9 mouse cellular contexts compared by ENCODE assay signal in genomic region chr8:12755826-12756225, GRCm38 (mm10). TPM values are rescaled to one million over a fixed set of nuclear protein-coding genes. Genes with fewer than 3 reads are reported as not detected.
DNase-seq lines count a peak whose midpoint lies in the region; ATAC-seq and TF ChIP-seq lines count a peak whose summit lies in the region.
"Had no signal": no experiment of that assay in that cellular context is flagged by ENCODE, and none has a peak within 500 bp of the region (broad histone marks: within the 10 kb centered on the region; RNA-seq: fewer than 3 reads in every experiment).

No protein-coding gene starts in this region.

- no peak for ATAC-seq in heart, embryonic 13.5 days (ENCODE audit: extremely low read depth, insufficient number of reproducible peaks, low FRiP score, low TSS enrichment)
- ATAC-seq in stomach, embryonic 16.5 days (ENCODE audit: insufficient read depth, low FRiP score): no peak

- no peak overlapping the region for H3K4me2 ChIP-seq in heart, embryonic 13.5 days
- no peak overlapping the region for H3K4me2 ChIP-seq in stomach, embryonic 16.5 days (ENCODE audit: low read depth, low read length)

- H3K27me3 ChIP-seq in heart, embryonic 13.5 days (replicated peaks): no peaks in the 10 kb centered on the region
- H3K27me3 ChIP-seq in stomach, embryonic 16.5 days (ENCODE audit: control insufficient read depth, insufficient read depth, low read length): no peaks in the 10 kb centered on the region

- peak overlapping the region; percentile 82 for H3K27ac ChIP-seq in heart, embryonic 13.5 days (replicated peaks)
- peak overlapping the region; percentile 88 for H3K27ac ChIP-seq in layer of hippocampus, adult 2 months
- peak overlapping the region; percentile 77 for H3K27ac ChIP-seq in stomach, embryonic 16.5 days (ENCODE audit: low read length)

- 76% methylated on average over 5 of the region's 5 CpGs for WGBS in heart, embryonic 13.5 days
- 87% methylated on average over 5 of the region's 5 CpGs for WGBS in stomach, embryonic 16.5 days

- TF ChIP-seq CTCF in layer of hippocampus, adult 2 months (conservative IDR thresholded peaks at IDR 0.05): no peak

- H3K4me1 ChIP-seq in heart, embryonic 13.5 days: peaks cover 48% of the 10 kb centered on the region
- H3K4me1 ChIP-seq in stomach, embryonic 16.5 days (ENCODE audit: control insufficient read depth, insufficient read depth, low read length): peaks cover 17% of the 10 kb centered on the region

- no peak for DNase-seq in heart, postnatal 4 days
- no peak for DNase-seq in layer of hippocampus, adult 2 months (ENCODE audit: low spot score in 2 of 2)
- no peak for DNase-seq in layer of hippocampus, adult 11-12 months (ENCODE audit: low spot score)
- DNase-seq in thymus, postnatal 14 days: peak; percentile 7
- no peak for DNase-seq in thymus, postnatal 36 days
- no peak for DNase-seq in embryo, embryonic 11 days

- no peaks in the 10 kb centered on the region for H3K36me3 ChIP-seq in heart, embryonic 13.5 days
- no peaks in the 10 kb centered on the region for H3K36me3 ChIP-seq in stomach, embryonic 16.5 days (ENCODE audit: control insufficient read depth, insufficient read depth, low read length)
- H3K36me3 ChIP-seq: G1E had no signal

- no peaks in the 10 kb centered on the region for H3K9me3 ChIP-seq in heart, embryonic 13.5 days
- H3K9me3 ChIP-seq in stomach, embryonic 16.5 days (replicated peaks; ENCODE audit: control insufficient read depth, low read length): no peaks in the 10 kb centered on the region
- H3K9me3 ChIP-seq: G1E had no signal

- H3K9ac ChIP-seq in heart, embryonic 13.5 days: no peak overlapping the region; the same call in 1 of the 2 replicates
- H3K9ac ChIP-seq in stomach, embryonic 16.5 days (ENCODE audit: low read length): peak overlapping the region; percentile 96; the same call in 1 of the 2 replicates

- no peak overlapping the region for H3K4me3 ChIP-seq in heart, embryonic 13.5 days
- no peak overlapping the region for H3K4me3 ChIP-seq in layer of hippocampus, adult 2 months
- H3K4me3 ChIP-seq in stomach, embryonic 16.5 days (replicated peaks; ENCODE audit: low read length): no peak overlapping the region

RNA-seq across cellular contexts. Expression of gene Atp11a, which starts 1.0 kb away (rescaled TPM):
- polyA plus RNA-seq in heart, embryonic 13.5 days (2015; fragmentation: Nextera tagmentation; extraction: Ambion mirVana): 10.4 and 11.2 TPM in 2 replicates
- total RNA-seq in heart, postnatal 4 days (2021): 10 to 100 TPM; 85.5 to 97.3 TPM
- 10 to 100 TPM; 51.3 to 66.1 TPM for total RNA-seq in layer of hippocampus, adult 2 months (2021)
- 11.1 and 12.4 TPM in 2 replicates for polyA plus RNA-seq in stomach, embryonic 16.5 days (2015; fragmentation: Nextera tagmentation; extraction: Ambion mirVana)
- polyA plus RNA-seq: G1E had no signal
